13 mouse cellular contexts compared by ENCODE assay signal in the genomic region with DNA sequence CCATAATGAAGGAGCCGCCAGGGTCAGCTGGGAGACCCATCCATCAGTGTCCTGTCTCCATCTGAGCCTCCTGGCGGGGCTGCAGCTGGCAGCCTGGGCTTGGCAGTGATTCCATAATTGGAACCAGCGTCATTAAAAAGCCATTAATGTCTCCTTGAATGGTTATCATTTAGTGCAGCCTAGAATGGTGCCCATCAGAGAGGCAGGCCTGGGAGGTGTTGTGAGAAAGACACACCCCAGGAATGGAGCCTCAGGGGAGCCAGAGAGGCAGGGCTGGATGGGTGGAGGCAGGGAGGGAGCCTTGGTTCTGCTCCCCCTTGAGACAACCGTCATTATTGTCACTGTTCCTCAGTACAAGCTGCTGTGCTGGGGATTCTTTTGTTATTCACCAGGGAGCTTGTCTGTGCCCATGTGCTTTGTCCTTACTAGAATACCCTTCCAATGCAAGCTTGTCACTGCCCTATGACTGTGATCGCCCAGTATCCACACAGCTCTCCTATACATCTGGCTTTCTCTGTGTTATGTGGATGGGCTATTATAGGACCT.
DNase-seq lines count a peak whose midpoint lies in the region; ATAC-seq and TF ChIP-seq lines count a peak whose summit lies in the region.
"Had no signal": no experiment of that assay in that cellular context is flagged by ENCODE, and none has a peak within 500 bp of the region (broad histone marks: within the 10 kb centered on the region; RNA-seq: fewer than 3 reads in every experiment).

No protein-coding gene starts in this region.

- peak overlapping the region; percentile 80 for H3K27ac ChIP-seq in forebrain, embryonic 12.5 days
- H3K27ac ChIP-seq in hindbrain, postnatal 0 days, result peak overlapping the region; percentile 5; the same call in 1 of the 2 replicates
- H3K27ac ChIP-seq: heart, embryonic 15.5 days; stomach, embryonic 15.5 days had no signal

- H3K4me3 ChIP-seq in forebrain, embryonic 12.5 days (replicated peaks), result no peak overlapping the region
- no peak overlapping the region for H3K4me3 ChIP-seq in hindbrain, postnatal 0 days (ENCODE audit: low read length)
- H3K4me3 ChIP-seq: heart, embryonic 15.5 days; stomach, embryonic 15.5 days had no signal

- H3K4me1 ChIP-seq in forebrain, embryonic 12.5 days, result peaks cover 38% of the 10 kb centered on the region
- peaks cover 19% of the 10 kb centered on the region for H3K4me1 ChIP-seq in hindbrain, postnatal 0 days (ENCODE audit: insufficient read depth, low read length)
- H3K4me1 ChIP-seq: heart, embryonic 15.5 days; stomach, embryonic 15.5 days had no signal

- WGBS in forebrain, embryonic 12.5 days, result 27% methylated on average over 5 of the region's 5 CpGs
- WGBS in hindbrain, postnatal 0 days, result 15% methylated on average over 5 of the region's 5 CpGs

- no peak for ATAC-seq in cerebellum, adult (ENCODE audit: insufficient number of reproducible peaks, low FRiP score, low TSS enrichment)
- peak; percentile 33; the same call in 1 of the 2 replicates for ATAC-seq in forebrain, embryonic 12.5 days (ENCODE audit: low FRiP score)
- ATAC-seq in hindbrain, postnatal 0 days, result peak; percentile 32
- ATAC-seq: liver, postnatal 0 days had no signal

- DNase-seq in cerebellum, postnatal 10 days, result peak; percentile 51 to 59
- peak; percentile 71 for DNase-seq in MN1 (ENCODE audit: low spot score)
- peak; percentile 72 for DNase-seq in hindbrain, postnatal 0 days (ENCODE audit: low spot score)
- no peak for DNase-seq in thymus, postnatal 10 days (ENCODE audit: low spot score in 2 of 2)
- DNase-seq in urinary bladder, adult 18-20 months (ENCODE audit: low spot score in 2 of 2), result no peak
- DNase-seq in heart, postnatal 4 days, result no peak
- DNase-seq: cerebellum, postnatal 25 days; kidney, adult 9 months; liver, postnatal 0 days had no signal

- peaks cover 16% of the 10 kb centered on the region for H3K27me3 ChIP-seq in forebrain, embryonic 12.5 days
- no peaks in the 10 kb centered on the region for H3K27me3 ChIP-seq in hindbrain, postnatal 0 days (ENCODE audit: insufficient read depth, low read length)

- no peak overlapping the region for H3K4me2 ChIP-seq in forebrain, embryonic 12.5 days
- no peak overlapping the region for H3K4me2 ChIP-seq in hindbrain, postnatal 0 days (ENCODE audit: low read depth, low read length)
- H3K4me2 ChIP-seq: heart, embryonic 15.5 days; stomach, embryonic 15.5 days had no signal

- H3K9ac ChIP-seq in forebrain, embryonic 12.5 days, result no peak overlapping the region; the same call in 1 of the 2 replicates
- no peak overlapping the region for H3K9ac ChIP-seq in hindbrain, postnatal 0 days (replicated peaks; ENCODE audit: low read length)
- H3K9ac ChIP-seq: heart, embryonic 15.5 days; liver, postnatal 0 days; stomach, embryonic 15.5 days had no signal

- no peaks in the 10 kb centered on the region for H3K36me3 ChIP-seq in forebrain, embryonic 12.5 days (replicated peaks)
- H3K36me3 ChIP-seq in hindbrain, postnatal 0 days (ENCODE audit: insufficient read depth, low read length), result no peaks in the 10 kb centered on the region
- H3K36me3 ChIP-seq: heart, embryonic 15.5 days; stomach, embryonic 15.5 days had no signal

- no peak for TF ChIP-seq CTCF in hindbrain, postnatal 0 days (IDR thresholded peaks at IDR 0.05; ENCODE audit: low read depth)

- no peaks in the 10 kb centered on the region for H3K9me3 ChIP-seq in forebrain, embryonic 12.5 days
- no peaks in the 10 kb centered on the region for H3K9me3 ChIP-seq in hindbrain, postnatal 0 days (ENCODE audit: low read length)
- H3K9me3 ChIP-seq: heart, embryonic 15.5 days; stomach, embryonic 15.5 days had no signal

Comparison
In these comparisons a context has a peak if more than half of its experiments do, and no peak if none do; other contexts are left out.
1. DNase-seq: peak in cerebellum, postnatal 10 days (2 of 2), MN1 (single experiment) and hindbrain, postnatal 0 days (single experiment); none in thymus, postnatal 10 days (0 of 2), urinary bladder, adult 18-20 months (0 of 2) and heart, postnatal 4 days (single experiment).